Mouse (Mus musculus) left cerebral cortex, adult 8-10 months (tissue): ENCODE data around the gene Capzb. TPM values are rescaled to one million over a fixed set of nuclear protein-coding genes. Genes with fewer than 3 reads are reported as not detected.

Experiments used
- DNase-seq, 2 experiments: peaks; one replicate each; pipeline ENCODE4 v3.0.0; 2022; ENCODE audit warnings: low spot score in 2 of 2
- microRNA-seq, 2 experiments: library from miRNA; unstranded; fragments of <30 nt; microRNA quantifications; one replicate each; pipeline ENCODE4 v1.2.0; 2022
- total RNA-seq, 4 experiments: library from RNA; stranded (reverse); gene quantifications; 2 replicates each; pipeline ENCODE4 v1.2.4; 2022

Capzb gene
- total RNA-seq, 4 experiments from 2014 or later = 310 to 345 (median 321) TPM

DNA sequence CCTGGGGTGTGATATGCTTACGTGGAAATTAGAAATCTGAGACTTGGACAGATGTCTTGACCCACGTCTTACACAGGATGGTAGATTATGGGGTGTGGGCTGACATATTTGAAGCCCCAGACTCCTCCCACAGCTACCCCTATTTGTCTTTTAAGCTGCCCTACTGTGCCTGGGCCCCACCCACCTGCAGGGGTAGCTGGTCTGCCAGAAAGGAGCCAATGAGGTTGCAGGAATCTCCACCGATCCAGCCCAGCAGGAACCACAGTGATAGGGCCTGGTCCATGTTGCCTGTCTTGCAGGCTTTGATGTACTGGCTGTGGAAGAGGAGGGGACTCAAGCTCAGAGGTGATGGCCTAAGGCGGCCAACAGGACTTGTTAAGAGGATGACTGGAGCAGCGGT is 109.5 kb downstream of the Capzb start:
- DNase-seq = no peak

DNA sequence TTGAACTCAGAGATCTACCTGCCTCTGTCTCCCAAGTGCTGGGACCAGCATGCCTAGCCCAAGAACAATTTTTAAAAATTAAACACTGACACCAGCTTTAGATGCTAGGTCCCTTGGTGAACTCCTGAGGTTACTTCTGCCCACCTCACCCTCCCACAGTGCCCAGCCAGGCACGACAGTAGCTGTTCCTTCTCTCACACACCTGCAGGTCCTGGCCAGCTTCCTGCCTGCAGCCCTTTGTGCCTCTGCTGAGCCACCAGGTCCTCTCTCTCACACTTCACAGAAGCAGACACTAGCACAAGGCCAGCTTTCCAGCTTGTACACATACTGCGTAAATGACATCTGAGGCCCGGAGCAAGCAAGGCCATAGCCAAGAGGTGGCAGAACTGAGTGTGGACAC is 112.8 kb downstream of the Capzb start:
- DNase-seq = no peak

GRCm38 (mm10) chr4:139307916-139308315 is 115.2 kb downstream of the Capzb start:
- no peak for DNase-seq

GRCm38 (mm10) chr4:139309651-139310050 is 117.0 kb downstream of the Capzb start:
- DNase-seq = no peak

- DNase-seq = peak; percentile 95 to 96
These were observed 117.6 kb downstream of the Capzb start, which contains the start of the genes Pqlc2 and Akr7a5 for GRCm38 (mm10) chr4:139310171-139310898. Gene Pqlc2, minus strand, starts transcription at chr4:139310708. Gene Akr7a5, plus strand, starts transcription at chr4:139310744.

- no peak for DNase-seq
These were observed 118.4 kb downstream of the Capzb start for GRCm38 (mm10) chr4:139310899-139311701.

DNA sequence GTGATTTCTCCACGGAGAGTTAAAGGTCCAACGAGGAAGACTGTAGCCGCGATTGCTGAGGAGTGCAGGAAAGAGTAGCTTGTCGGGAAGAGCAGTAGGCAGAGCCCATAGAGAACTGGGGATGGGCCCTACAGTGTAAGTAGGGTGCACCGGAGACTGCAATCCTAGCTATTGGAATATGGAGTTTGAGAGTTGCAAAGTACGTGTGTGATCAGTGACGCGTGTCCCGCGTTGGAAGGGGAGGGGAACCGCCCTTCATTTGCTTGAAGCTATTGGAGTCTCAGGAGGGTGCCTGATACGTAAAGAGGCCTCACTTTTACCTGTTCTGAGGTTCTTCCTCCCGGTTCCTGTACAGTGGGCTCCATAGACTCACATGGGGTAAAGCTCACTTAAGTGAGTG is 119.0 kb downstream of the Capzb start:
- DNase-seq = no peak

GRCm38 (mm10) chr4:139312632-139313031 is 119.9 kb downstream of the Capzb start:
- DNase-seq = no peak

- no peak for DNase-seq
These were observed 125.8 kb downstream of the Capzb start for GRCm38 (mm10) chr4:139318449-139318848.

GRCm38 (mm10) chr4:139319740-139320139 is 127.0 kb downstream of the Capzb start:
- no peak for DNase-seq

- DNase-seq = no peak
These were observed 137.9 kb downstream of the Capzb start for GRCm38 (mm10) chr4:139330605-139331004.

DNA sequence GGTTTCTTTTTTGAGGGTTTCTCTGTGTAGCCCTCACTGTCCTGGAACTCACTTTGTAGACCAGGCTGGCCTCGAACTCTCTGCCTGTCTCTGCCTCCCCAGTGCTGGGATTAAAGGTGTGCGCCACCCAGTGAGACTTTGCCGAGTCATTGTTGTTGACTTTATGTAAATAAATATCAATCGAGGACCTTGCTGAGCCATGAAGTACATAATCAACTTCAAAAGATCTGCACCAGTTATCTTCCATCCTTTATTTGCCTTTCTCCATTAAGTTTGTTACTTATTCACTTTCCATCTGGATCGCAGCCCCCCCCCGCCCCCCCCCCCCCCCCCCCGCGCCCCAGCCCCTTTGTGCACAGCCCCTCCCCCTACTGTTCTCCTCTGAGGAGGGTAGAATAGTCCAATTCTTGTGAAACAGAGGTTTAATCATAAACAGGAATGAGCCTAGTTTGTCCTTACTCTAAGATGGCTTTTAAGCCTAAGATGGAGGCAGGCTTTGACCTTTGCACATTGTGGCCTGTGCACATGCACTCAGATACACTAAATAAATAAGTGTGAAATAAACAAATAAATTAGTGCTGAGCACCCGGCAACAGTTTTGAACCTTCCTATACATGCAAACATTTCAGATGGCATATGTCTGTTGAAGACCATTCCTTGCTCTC is 142.1 kb downstream of the Capzb start:
- DNase-seq = no peak

- DNase-seq = no peak
These were observed 142.8 kb downstream of the Capzb start for GRCm38 (mm10) chr4:139335507-139335906.

GRCm38 (mm10) chr4:139336822-139337483 is 144.3 kb downstream of the Capzb start:
- DNase-seq = peak in 1 of 2 experiments; percentile 30

GRCm38 (mm10) chr4:139338145-139338544 is 145.4 kb downstream of the Capzb start:
- DNase-seq = no peak

- DNase-seq = no peak
These were observed 148.1 kb downstream of the Capzb start for GRCm38 (mm10) chr4:139340835-139341234.

Small RNA genes lying within 50 kb of the gene (microRNA-seq; reads per million reads assigned to microRNA genes)
- 0 to 0.63 reads per million in 2 experiments for gene Gm24245
- gene Gm25732 = 0.44 to 0.63 reads per million in 2 experiments

Other genes starting within 250 kb of the Capzb start
- not detected for gene Rnf186, start 225.8 kb upstream of the Capzb start, total RNA-seq
- gene Tmco4, start 220.0 kb upstream of the Capzb start, total RNA-seq = 1 to 10 TPM; 2.3 to 3.6 (median 3.5) TPM
- 1 to 10 TPM; 6.2 to 8.0 (median 7.4) TPM for gene Htr6, start 117.3 kb upstream of the Capzb start, total RNA-seq
- 10 to 100 TPM; 52.1 to 64.5 (median 55.5) TPM for gene Nbl1, start 99.9 kb upstream of the Capzb start, total RNA-seq
- gene Minos1, start 61.8 kb upstream of the Capzb start, total RNA-seq = 100 to 1,000 TPM; 182 to 221 (median 192) TPM
- 10 to 100 TPM; 12.3 to 18.9 (median 14.4) TPM for gene Pqlc2, start 117.8 kb downstream of the Capzb start, total RNA-seq
- 10 to 100 TPM; 20.4 to 29.5 (median 26.9) TPM for gene Akr7a5, start 117.8 kb downstream of the Capzb start, total RNA-seq
- gene Mrto4, start 159.7 kb downstream of the Capzb start, total RNA-seq = 10 to 100 TPM; 43.2 to 54.3 (median 49.8) TPM
- gene Emc1, start 159.7 kb downstream of the Capzb start, total RNA-seq = 10 to 100 TPM; 89.4 to 92.6 (median 91.1) TPM
- gene Ubr4, start 159.7 kb downstream of the Capzb start, total RNA-seq = 100 to 1,000 TPM; 149 to 211 (median 162) TPM